Mouse (Mus musculus) lung, embryonic 14.5 days (tissue): ENCODE measurements around the gene Brd1. TPM values are rescaled to one million over a fixed set of nuclear protein-coding genes. Genes with fewer than 3 reads are reported as not detected.
"Not testable (repeated sequence)": the region's sequence is repeated elsewhere in the genome, so short reads cannot be mapped to it uniquely, and the experiment has no call there.

Source experiments
- ATAC-seq: fragments of 200-750 bp; cut with Nextera tagmentation; 2 replicates; pipeline ENCODE4 v1.8.0; 2017; ENCODE audit warnings: mild to moderate bottlenecking, moderate TSS enrichment, moderate library complexity; ENCODE audit not compliant: insufficient read depth
- DNase-seq: peaks from one replicate; pipeline ENCODE4 v3.0.0-alpha.2; 2015
- H3K27ac ChIP-seq: fragments of 300-500 bp; sonication (generic); 2 replicates; pipeline ENCODE4 v1.5.1; 2014; ENCODE audit warnings: low read depth, mild to moderate bottlenecking, moderate library complexity
- H3K27me3 ChIP-seq: fragments of 300-500 bp; sonication (generic); 2 replicates; pipeline ENCODE4 v1.6.1; 2014; ENCODE audit warnings: low read length, control low read depth; ENCODE audit not compliant: insufficient read depth
- H3K36me3 ChIP-seq: fragments of 300-500 bp; sonication (generic); 2 replicates; pipeline ENCODE4 v1.6.1; 2014; ENCODE audit warnings: control low read depth; ENCODE audit not compliant: insufficient read depth
- H3K4me1 ChIP-seq: fragments of 300-500 bp; sonication (generic); 2 replicates; pipeline ENCODE4 v1.6.1; 2014; ENCODE audit warnings: antibody characterized with exemption, control low read depth; ENCODE audit not compliant: insufficient read depth
- H3K4me2 ChIP-seq: fragments of 300-500 bp; sonication (generic); 2 replicates; pipeline ENCODE4 v1.6.1; 2014; ENCODE audit warnings: mild to moderate bottlenecking
- H3K4me3 ChIP-seq: fragments of 300-500 bp; sonication (generic); 2 replicates; pipeline ENCODE4 v1.5.1; 2014; ENCODE audit warnings: low read depth, low read length
- H3K9ac ChIP-seq: fragments of 300-500 bp; sonication (generic); 2 replicates; pipeline ENCODE4 v1.6.1; 2014
- H3K9me3 ChIP-seq: fragments of 300-500 bp; sonication (generic); 2 replicates; pipeline ENCODE4 v1.6.1; 2016; ENCODE audit warnings: low read depth, low read length, control low read depth
- CTCF ChIP-seq: IDR thresholded peaks from 2 replicates; pipeline ENCODE4 v1.5.1; 2016; ENCODE audit warnings: antibody characterized with exemption, low read depth
- WGBS: fragments of 180-500 bp; shearing (Covaris S2); extraction: QIAGEN DNeasy Blood & Tissue Kit; methylation state at CpG from one replicate; pipeline ENCODE4 v1.1.7; 2014; 5-methylcytosine and 5-hydroxymethylcytosine counted together
- polyA plus RNA-seq: library from polyadenylated mRNA; unstranded; fragments of >200 nt; fragmentation: Nextera tagmentation; extraction: Ambion mirVana; gene quantifications from 2 replicates; pipeline ENCODE4 v1.2.1, GENCODE M21; 2014

Brd1 gene
- polyA plus RNA-seq, 1 experiment from 2014 or later: 23.1 TPM

DNA sequence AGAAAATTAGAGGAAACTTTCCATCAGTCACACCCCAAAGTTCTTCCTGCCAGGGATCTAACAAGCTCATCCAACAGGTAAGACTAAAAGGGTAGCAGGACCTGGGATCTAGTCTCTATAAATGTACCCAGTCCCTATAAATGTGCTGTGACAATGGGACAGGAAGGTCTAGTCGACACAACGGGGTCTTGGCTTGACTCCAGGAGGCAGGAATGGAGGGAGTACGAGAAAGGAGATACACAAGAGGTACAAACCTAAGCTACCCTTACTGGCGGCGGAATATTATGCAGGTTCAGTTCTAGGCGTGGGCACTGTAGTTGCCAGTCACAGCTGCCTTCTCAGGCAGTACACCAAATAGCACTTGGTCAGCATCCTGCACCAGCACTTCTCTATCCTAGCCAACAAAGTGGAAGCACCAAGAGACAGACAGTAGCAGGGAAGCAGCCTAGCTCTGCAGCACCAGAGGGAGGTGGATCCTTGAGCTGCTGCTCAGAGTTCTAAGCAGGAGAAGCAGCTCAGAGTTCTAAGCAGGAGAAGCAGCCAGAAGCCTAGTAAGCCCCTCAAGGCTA, 19.9 kb downstream of the Brd1 start:
- no peak for DNase-seq
- H3K36me3 ChIP-seq: peaks cover 95% of the 10 kb centered on the region
- no peak overlapping the region for H3K9ac ChIP-seq
- no peak for ATAC-seq
- H3K27ac ChIP-seq: no peak overlapping the region
- no peak for TF ChIP-seq CTCF
- H3K4me1 ChIP-seq: no peaks in the 10 kb centered on the region
- no peaks in the 10 kb centered on the region for H3K9me3 ChIP-seq
- 79% methylated on average over 6 of the region's 6 CpGs for WGBS
- no peak overlapping the region for H3K4me2 ChIP-seq
- H3K4me3 ChIP-seq: no peak overlapping the region
- H3K27me3 ChIP-seq: no peaks in the 10 kb centered on the region

DNA sequence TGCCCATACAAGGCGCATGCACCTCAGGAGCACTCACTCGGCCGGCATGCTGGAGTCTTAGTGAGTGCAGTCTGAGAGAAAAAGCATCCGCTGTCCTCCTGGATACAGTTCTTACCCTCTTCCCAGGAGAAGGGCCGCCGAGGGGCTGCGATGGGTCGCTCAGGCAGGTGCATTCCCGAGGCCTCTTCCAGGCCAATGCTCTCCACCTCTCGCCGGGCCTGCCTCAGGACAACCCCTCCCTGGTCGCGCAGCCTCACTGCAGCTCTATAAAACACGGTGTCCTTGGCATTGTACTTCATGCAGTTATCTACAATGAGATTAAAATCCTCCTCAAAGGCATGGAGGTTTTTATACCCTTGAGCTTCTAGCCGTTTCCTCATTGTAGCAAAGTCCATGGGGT, 21.5 kb downstream of the Brd1 start:
- H3K9ac ChIP-seq: no peak overlapping the region
- no peak overlapping the region for H3K4me2 ChIP-seq
- no peaks in the 10 kb centered on the region for H3K27me3 ChIP-seq
- H3K36me3 ChIP-seq: peaks cover 99% of the 10 kb centered on the region
- no peak overlapping the region for H3K4me3 ChIP-seq
- H3K27ac ChIP-seq: no peak overlapping the region
- no peak for TF ChIP-seq CTCF
- DNase-seq: no peak
- WGBS: 93% methylated on average over 15 of the region's 15 CpGs
- H3K4me1 ChIP-seq: no peaks in the 10 kb centered on the region
- H3K9me3 ChIP-seq: no peaks in the 10 kb centered on the region
- ATAC-seq: no peak

GRCm38 (mm10) chr15:88709878-88710277, 24.2 kb downstream of the Brd1 start:
- no peak for DNase-seq
- no peaks in the 10 kb centered on the region for H3K4me1 ChIP-seq
- no peaks in the 10 kb centered on the region for H3K9me3 ChIP-seq
- H3K4me3 ChIP-seq: no peak overlapping the region
- no peak for ATAC-seq
- peaks cover 100% of the 10 kb centered on the region for H3K36me3 ChIP-seq
- no peaks in the 10 kb centered on the region for H3K27me3 ChIP-seq
- TF ChIP-seq CTCF: no peak
- 90% methylated on average over 5 of the region's 5 CpGs for WGBS
- H3K27ac ChIP-seq: no peak overlapping the region
- H3K9ac ChIP-seq: no peak overlapping the region
- no peak overlapping the region for H3K4me2 ChIP-seq

GRCm38 (mm10) chr15:88708657-88709511, 25.1 kb downstream of the Brd1 start:
- Histone ChIP-seq H3K4me2 (no peak overlapping the region), H3K4me1 (no peaks in the 10 kb centered on the region), H3K27me3 (no peaks in the 10 kb centered on the region), H3K9me3 (no peaks in the 10 kb centered on the region), H3K27ac (no peak overlapping the region), H3K36me3 (peaks cover 100% of the 10 kb centered on the region), H3K9ac (no peak overlapping the region), H3K4me3 (no peak overlapping the region)
- DNase-seq (no peak), ATAC-seq (no peak)
- WGBS: 90% methylated on average over 13 of the region's 13 CpGs
- TF ChIP-seq CTCF: no peak

GRCm38 (mm10) chr15:88708204-88708603, 25.8 kb downstream of the Brd1 start:
- DNase-seq (no peak), ATAC-seq (no peak)
- H3K4me2 ChIP-seq: no peak overlapping the region
- no peak overlapping the region for H3K27ac ChIP-seq
- no peaks in the 10 kb centered on the region for H3K9me3 ChIP-seq
- no peak overlapping the region for H3K9ac ChIP-seq
- TF ChIP-seq CTCF: no peak
- H3K4me3 ChIP-seq: no peak overlapping the region
- no peaks in the 10 kb centered on the region for H3K4me1 ChIP-seq
- H3K36me3 ChIP-seq: peaks cover 100% of the 10 kb centered on the region
- WGBS: 86% methylated on average over 5 of the region's 5 CpGs
- no peaks in the 10 kb centered on the region for H3K27me3 ChIP-seq

GRCm38 (mm10) chr15:88706987-88707386, 27.0 kb downstream of the Brd1 start:
- not testable (repeated sequence) for H3K4me3 ChIP-seq, H3K4me1 ChIP-seq, H3K27ac ChIP-seq, ATAC-seq, H3K9me3 ChIP-seq, DNase-seq, H3K9ac ChIP-seq, H3K4me2 ChIP-seq, H3K27me3 ChIP-seq
- H3K36me3 ChIP-seq: peaks cover 99% of the 10 kb centered on the region
- 68% methylated on average over 13 of the region's 13 CpGs for WGBS

DNA sequence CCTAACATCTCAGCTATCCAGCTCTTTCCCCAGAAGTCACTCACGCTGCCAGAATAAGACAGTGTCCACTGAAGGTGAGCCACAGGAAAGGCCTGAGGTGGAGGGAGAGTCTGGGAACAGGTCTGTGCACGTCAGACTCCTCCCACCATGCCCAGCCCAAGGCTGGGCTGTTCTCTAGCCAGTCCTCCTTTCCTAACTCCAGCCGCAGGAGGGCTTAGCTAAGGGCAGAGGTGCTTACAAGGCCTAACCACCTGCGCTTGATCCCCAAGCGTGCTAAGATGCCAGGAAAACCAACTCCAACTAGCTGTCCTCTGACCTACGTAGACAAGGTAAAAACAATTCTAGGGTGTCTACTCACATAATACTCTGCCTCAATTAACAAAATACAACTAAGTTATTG, 27.7 kb downstream of the Brd1 start:
- H3K27me3 ChIP-seq: no peaks in the 10 kb centered on the region
- no peak for TF ChIP-seq CTCF
- 87% methylated on average over 6 of the region's 6 CpGs for WGBS

More for the DNA sequence above, 27.7 kb downstream of the Brd1 start:
- DNase-seq (no peak), ATAC-seq (no peak)
- Histone ChIP-seq H3K4me2 (no peak overlapping the region), H3K4me3 (no peak overlapping the region), H3K9ac (no peak overlapping the region), H3K4me1 (no peaks in the 10 kb centered on the region), H3K36me3 (peaks cover 99% of the 10 kb centered on the region), H3K27ac (no peak overlapping the region), H3K9me3 (no peaks in the 10 kb centered on the region)
